Mouse (Mus musculus): ENCODE data around the gene Herc3.
"Not testable (repeated sequence)": the region's sequence is repeated elsewhere in the genome, so short reads cannot be mapped to it uniquely, and the experiment has no call there.

Herc3 gene

DNA sequence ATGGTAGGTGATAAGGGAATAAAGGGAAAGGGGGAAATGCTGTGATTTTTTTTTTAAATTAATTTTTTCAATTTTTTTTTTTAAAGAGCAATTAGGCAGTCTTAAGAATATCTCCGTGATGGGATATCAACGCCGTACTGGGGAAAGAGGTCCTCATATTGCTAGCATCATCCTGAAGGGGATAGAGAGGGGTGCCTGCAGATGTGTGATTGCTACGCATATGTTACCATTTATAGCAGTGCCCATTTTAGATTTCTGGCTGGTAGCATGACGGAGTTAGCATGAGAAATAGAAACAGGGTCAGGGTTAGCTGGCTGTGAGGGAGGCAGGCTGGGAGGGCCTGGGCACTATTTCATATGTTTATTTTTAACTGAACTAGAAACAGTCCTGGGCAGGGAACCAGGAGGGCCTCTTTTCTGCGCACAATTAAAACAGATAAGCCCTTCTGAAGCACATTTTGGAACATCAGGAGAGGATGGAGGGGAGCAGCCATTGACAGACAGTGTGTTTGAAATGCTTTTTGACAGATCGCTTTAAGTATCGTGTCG, 31.3 kb downstream of the Herc3 start:
- peak; percentile 12 for DNase-seq

DNA sequence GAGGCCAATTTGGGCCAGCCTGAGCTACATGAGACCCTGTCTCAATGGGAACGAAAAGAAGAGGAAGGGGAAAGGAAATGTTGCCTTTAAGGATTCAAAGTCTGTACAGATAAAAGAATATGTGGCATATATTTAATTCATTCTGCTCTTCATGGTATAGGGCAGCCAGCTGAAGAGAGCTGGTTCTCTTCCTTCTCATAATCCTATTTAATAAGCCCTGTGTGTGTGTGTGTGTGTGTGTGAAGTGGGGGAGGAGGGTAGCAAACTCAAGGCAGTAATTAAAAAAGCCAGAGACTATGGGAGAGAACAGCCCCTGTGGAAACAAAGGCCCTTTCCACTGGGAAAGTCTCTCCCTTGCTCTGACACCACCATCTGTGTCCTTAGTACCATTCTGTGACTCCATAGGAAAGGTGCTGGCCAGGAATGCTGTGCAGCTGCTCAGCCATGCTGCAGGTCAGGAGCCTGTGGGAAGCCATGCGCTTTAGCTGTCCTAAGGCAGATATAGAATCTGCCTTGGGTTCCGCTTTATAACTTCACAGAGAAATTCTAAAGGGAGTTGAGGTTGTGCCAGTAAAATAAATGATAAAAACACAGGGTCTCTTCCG, 32.5 kb downstream of the Herc3 start:
- no peak for DNase-seq

DNA sequence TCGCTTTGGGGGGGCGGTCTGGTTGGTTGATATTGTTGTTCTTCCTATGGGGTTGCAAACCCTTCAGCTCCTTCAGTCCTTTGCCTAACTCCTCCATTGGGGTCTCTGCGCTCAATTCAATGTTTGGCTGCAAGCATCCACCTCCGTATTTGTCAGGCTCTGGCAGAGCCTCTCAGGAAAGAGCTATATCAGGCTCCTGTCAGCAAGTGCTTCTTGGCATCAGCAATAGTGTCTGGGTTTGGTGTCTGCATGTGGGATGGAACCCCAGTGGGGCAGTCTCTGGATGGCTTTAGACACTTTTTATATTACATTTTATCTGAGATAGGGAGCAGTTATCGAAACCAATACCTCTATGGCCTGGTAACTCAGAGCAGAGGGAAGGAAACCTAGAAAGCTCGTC, 36.6 kb downstream of the Herc3 start:
- DNase-seq = not testable (repeated sequence)

DNA sequence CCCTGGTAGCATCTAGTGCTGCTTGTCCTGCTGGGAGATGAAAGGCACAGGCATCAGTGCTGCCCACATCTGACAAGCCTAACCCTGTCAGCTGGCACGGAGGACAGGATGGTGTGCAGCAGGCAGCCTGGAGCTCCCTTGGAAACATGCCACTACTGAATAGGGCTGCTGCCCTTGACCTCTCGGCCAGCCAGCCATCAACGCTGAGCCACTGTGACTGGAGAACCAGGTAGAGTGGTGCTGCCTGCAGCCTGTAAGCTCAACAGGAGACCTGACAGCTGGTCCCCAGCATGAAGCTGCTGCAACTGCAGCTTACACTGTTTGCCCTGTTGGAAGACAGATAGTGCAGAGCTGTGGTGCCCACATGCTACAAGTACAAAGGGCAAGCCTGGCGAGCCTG, 48.3 kb downstream of the Herc3 start:
- no peak for DNase-seq

DNA sequence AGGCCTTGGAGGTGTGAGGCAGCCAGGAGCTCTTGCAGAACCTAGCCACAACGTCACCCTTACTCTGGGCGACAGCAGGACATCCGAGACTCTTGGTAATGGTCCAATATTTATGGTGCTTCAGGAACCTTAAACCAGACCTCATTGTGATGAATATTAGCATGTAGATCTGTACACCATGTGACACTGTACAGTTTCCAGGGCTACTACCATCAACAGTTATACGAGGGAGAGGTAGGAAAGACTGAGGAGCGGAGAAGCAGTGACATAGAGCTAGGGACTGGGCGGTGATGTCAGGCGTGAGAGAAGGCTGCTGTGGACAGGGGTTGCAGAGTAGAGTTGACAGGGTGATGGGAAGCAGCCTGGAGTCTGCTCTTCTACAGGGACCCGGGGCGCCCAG, 48.7 kb downstream of the Herc3 start:
- no peak for DNase-seq

DNA sequence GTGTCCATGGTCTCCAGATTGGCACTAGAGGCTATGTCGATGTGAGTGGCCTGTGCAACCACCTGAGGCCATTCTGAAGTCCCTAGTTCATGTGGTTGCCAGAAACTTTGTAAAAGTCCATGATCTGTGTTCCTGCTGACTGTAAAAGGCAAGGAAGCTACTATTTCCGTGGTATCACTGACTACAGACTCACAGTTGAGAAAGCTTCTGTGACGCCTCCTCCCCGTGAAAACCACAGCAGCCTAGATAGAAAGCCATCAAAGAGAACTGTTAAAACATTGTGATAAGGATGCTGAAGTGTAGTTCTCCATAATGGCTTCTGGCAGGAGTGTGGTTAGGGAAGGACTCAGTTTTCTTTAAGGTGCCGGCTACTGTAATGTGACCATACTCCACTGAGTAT, 49.6 kb downstream of the Herc3 start:
- DNase-seq = no peak

DNA sequence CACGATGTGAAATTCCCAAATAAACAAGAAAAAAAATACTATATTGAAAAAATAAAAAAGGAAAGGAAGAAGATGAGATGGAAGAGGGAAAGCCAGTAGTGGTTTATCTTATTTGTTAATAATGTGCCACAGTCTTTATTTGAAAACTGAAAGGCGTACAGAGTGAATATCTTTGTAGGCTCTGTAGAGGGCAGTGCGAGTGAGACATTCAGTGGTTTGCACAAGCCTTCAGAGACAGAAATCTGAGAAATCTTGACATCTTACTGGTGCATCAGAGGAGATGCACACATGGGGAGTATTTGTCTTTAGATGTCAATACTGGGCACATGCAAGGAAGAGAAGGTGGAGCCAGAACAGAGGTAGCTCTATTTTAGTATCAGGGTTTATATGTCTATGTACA, 50.1 kb downstream of the Herc3 start:
- DNase-seq = no peak

DNA sequence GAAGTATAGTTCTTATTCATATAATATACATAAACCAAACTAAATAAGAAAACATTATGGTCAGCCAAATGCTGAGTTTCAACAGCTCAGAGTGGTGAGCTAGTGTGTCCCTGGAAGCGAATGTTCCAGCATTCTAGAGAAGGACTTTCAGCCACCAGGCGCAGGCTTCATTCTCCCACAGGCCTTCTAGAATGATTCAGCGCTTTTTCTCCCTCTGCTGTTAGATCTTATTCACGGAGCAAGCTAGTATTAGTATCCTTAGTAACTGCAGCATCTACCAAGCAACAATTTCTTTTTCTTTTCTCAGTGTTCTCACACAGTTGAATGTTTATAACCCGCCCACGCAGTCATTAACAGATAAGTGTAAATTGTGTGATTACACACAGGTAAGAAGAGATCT, 51.0 kb downstream of the Herc3 start:
- DNase-seq = no peak

DNA sequence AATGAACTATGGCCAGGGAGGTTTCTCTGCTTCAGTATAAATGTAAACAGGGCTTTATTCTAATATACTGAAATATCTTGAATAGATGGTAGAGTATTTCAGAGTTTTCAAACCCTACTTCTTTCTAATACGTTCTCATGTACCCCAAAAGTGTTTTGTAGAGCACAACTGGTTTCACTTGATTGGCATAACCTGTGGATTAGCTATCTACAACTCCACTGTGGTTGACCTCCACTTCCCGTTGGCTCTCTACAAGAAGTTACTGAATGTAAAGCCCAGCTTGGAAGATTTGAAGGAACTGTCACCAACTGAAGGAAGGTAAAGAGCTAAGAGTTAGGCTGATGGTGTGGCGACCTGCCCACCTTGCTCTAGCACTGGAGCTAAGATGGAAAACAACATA, 58.7 kb downstream of the Herc3 start:
- DNase-seq = no peak

DNA sequence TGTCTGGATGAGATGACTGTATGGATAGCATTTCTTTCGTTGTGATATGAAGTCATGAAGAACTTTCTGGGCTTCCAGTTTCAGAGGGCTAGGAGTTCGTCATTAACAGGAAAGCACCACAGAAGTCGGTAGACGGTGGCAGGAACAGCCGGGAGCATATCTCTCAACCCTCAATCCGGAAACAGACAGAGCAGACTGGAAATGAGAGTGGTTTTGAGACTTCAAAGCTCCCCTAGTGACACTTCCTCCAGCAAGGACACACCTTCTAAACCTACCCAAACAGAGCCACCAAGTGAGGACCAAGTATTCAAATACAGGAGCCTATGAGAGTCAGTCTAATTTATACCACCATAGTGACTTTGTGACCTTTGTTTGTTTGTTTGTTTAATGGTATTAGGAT, 62.0 kb downstream of the Herc3 start:
- DNase-seq = no peak

DNA sequence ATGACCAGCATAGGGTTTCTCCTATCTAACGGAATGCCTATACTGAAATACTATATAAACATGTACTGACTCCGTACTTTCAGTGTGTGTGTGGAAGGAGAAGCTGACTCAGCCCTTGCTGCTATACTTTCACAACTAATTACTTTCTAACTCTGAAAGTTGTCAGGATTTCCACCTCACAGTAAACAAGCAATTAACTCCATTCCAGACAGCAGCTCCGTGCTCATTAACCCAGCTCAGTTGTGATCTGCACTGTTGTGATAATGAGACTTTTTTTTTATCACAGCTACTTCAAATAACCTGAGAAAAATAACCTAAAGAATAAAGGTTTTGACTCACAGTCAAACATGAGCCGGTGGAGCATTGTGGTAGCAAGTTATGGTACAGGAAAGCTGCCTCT, 63.7 kb downstream of the Herc3 start:
- DNase-seq = no peak

DNA sequence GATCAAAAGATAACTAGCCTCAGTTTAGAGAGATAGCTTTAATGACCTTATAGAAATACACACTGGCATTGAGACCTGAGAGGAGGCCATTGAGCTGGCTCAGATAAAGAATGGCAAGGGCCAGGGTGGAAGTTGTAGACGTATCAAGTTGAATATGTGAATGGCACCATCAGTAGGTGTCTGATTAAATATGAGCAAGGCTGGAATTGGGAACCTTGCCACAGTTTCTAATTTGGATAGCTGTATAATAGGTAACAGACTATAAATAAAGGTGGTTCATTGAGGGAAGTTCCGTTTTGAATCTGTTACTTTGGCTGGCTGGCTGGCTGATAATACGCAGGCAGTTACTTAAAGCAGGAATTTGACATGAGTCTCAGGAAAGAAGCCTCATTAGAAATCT, 65.4 kb downstream of the Herc3 start:
- no peak for DNase-seq

DNA sequence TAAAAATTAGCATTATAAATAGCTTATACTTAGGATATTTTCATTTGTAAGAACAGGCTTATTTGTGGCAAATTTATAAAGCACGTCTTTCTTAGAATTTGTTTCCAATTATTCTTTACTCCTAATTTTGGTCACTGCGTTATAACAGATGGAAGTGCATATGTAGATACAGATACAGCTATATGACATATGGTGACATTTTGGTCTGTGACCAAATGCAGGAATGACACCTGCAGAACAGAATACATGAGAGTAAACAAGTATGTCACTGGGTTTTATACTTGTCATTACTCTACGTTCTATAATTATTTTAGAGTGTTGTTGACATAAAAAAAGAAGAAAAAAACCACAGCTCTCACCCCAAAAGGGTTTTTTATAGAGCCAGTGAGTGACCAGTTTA, 67.8 kb downstream of the Herc3 start:
- no peak for DNase-seq

DNA sequence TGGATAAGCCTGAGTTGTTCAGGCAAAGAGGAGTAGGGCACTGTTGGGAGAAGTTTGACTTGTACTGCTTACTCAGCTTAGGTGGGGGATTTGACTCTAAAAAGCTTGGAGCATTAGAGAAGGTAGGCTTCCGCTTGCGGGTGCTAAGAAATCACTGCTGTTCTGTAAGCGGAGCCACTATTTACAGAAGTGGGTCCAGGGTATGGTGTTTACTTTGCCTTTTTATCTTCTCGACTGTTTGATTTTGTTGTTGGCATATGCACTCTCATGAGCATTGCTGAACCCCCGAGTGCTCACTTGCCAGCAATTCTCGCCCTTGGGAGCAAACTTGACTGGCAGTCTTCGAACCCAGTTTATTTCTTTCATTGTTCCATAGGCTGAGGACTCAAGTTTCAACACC, 69.3 kb downstream of the Herc3 start:
- DNase-seq = no peak

DNA sequence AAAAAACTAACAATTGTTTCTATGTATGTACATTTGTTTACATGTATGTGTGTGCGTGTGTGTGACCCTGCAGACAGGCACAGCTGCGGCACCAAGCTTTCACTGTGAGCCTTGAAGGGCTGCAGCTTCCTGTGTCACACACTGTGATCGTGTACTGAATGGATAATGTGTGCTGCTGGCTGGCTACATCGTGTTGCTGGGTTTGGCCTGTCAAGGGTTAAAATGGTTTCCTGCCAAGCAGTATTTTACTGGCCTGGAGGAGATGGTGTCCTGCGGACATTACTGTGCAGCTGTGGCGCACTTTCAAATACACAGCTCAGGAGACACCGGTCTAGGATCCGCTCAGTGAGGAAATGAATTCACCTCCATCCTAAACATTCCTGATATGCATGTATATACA, 71.9 kb downstream of the Herc3 start:
- DNase-seq = no peak

DNA sequence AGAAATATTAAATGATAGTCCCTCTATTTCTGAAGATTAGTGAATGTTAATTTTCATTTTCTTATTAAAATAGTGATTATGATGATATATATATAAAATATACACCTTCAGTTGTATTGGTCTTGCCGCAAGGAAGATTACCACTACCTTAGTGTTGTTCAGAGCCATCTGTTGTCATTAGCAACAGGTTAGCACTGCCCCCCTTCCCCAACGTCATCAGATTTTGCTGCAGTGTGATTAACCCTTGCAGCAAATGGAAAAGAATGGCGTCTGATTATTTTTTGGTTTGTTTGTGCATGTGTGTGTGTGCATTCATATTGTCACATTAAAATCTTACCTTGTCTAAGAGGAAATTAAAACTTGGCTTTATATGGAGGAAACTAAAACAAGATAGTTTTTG, 73.3 kb downstream of the Herc3 start:
- no peak for DNase-seq

DNA sequence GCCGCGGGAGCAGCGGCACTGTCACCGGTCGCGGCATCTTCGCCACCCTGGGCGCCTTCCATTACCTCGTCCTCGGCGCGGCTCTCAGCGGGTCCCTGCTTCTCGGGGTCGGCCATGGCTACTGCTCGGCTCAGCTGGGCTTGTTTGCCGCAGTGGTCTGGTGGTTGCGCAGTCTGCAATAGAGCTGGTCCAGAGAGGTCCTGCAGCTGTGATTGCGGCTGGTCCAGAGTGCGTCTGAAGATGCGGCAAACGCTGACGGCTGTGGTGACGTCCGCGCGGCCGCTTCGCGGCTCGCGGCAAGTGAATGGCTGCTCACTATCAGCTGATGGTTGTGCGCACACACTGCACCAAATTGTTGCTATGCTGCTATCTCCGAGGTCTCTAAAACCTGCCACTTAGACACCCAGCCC, 75.6 kb downstream of the Herc3 start, which contains the start of gene Nap1l5:
TSS of gene Nap1l5 (minus strand) at position 225 of the 410 bp plus-strand sequence.
- DNase-seq = peak; percentile 10

DNA sequence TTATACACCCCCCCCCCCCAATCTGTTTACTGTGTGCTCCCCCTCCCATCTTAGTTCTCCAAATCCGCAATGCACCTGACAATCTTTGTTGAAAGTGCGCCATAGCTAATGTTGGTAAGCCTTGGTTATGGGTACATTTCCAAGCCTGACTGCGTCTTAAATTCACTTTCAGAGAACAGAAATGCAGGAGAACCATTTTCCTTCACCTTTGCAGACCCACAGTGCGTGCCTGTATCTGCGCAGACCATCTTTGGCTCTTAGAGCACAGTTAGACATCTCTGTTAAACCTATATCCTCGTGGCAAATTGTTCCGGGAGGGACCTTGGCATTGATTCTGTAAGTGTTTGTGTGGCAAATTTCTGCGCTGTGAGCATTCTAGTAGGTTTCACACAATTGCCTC, 76.1 kb downstream of the Herc3 start:
- DNase-seq = no peak

DNA sequence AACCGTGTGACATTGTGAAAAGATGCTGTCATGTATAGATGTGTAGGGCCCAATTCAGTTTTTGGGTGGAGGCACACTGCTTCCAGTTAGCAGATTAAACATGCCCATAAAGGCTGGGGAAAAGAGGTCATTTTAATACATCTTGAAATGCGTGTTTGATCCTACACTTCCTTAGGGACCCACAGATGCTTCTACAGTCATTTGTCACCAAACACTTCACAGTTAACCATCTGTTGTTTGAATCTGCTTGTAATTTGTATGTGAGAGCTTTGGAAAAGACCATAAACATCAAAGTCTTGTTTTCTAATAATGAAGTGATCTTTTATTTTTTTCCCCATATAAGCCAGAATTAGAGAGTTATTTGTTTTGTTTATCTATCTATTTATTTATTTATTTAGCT, 76.5 kb downstream of the Herc3 start:
- DNase-seq = no peak

DNA sequence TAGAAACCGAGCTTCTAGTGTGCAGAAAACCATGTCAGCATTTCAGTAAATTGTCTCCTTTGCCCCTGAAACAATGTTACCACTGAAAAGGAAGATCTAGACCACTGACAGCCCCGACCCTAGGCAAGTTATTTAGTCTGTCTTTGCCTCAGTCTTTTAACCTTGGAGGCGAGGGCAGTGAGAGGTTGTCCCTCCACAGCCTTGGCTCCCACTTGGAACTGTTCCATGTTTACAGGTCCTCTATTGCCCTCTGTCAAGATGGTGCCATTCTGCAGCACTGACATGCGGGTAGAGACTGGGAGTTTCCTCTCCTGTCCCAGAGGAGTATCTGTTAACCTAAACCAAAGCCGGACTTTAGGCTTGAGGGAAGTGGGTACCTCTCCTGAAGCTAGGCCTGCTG, 81.6 kb downstream of the Herc3 start:
- no peak for DNase-seq

DNA sequence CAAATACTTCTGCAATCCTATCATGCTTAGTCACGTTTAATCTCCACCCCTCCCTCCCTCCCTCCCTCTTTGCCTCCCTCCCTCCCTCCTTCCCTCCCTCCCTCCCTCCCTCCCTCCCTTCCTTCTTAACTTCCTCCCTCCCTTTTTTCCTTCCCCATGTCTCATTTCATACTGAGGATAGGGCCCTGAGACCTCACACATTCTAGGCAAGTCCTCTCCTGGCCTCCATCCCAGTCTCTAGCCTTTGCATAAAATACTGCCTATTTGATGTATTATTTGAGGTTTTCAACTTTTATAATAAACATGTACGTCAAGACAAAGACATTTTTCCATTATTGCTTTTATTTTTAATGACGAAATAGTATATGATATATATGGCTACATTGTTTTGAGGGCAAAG, 82.3 kb downstream of the Herc3 start:
- no peak for DNase-seq

DNA sequence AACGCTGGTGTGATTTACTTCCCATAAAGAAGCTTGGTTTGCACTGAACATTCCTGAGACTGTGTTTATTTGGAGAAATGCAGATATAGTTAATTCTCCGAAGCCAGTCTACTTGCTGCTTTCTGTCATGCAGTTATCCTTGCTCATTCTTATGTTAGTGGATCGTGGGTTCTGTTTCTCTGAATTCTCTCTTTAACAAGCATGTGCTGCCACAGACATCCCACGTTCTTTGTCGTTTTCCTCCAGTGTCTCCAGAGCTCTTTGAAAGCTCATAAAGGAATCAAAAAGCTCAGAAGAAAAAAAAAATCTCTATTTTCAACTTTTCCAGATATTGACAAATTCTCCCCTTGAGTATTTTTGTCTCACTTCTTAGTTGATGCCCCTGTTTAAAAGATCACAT, 82.7 kb downstream of the Herc3 start:
- no peak for DNase-seq

DNA sequence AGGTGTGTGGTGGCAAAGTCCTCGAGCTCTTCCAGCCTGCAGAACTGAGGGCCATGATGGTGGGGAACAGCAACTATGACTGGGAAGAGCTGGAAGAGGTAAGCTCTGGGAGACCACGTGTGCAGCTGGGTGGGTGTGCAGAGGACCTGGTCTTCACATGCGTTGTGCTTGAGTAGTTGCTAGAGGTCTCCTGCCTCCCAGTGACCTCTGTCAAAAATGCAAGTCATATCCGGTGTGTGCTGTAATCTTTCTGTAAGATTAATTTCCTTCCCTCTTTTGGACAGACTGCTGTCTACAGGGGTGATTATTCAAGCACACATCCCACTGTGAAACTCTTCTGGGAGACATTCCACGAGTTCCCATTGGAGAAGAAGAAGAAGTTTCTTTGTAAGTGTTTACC, 85.2 kb downstream of the Herc3 start:
- DNase-seq = no peak

DNA sequence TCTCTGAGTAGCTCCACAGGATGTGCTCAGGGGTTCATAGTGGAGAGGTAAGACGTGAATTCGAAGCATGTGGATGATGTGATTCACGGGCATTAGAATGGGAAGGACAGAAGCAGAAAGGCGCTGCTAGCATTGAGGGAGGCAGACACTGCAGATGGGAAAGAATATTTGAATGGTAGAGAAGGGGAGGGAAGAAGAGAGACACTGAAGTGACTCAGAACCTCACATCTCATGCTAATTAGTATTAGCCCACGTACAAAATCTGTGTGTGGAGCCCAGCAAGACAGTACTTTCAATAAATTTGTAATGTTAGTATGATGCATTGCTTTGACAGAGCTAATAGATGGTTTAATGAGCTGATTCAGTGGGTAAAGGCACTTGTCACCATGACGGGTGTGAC, 89.5 kb downstream of the Herc3 start:
- DNase-seq = no peak

DNA sequence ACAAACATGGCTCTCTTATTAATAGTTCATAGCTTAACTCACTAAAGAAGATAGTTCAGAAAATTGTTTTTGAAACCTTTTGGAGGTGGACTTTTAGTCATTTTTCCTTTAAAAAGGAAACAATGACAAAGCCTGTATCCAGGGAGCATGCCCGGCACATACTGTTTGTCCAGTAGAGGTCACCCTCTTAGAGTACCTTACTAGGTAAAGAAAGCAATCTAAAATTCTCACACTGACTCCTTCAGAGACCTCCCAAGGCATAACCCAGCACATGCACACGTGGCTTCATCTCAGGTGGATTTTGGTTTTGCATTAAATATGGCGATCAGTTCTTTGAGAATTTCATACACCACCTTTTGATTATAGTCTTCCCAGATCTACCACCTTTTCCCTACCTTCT, 90.4 kb downstream of the Herc3 start:
- peak; percentile 38 for DNase-seq

DNA sequence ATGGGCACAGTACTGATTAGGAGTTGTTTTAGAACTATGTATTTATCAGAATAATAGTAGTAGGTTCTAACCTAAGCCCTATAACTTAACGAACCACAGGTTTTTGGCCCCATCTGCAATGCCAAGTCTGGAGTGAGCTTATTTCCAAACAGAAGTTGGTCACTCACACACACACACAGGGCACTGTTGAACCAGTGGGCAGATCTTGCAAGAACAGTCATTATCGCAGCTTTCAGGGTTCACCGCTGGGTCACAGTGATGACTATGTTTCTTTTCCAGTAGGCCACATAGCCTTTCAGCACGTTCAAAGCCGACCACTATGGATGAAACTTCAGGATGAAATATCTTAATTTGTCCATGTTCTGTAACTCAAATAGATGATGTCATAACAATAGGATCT, 91.2 kb downstream of the Herc3 start:
- no peak for DNase-seq

All from lung, postnatal 36 days (tissue).